Mouse (Mus musculus) left cerebral cortex, postnatal 25 days (tissue): ENCODE measurements around the gene Atp5d. TPM values are rescaled to one million over a fixed set of nuclear protein-coding genes. Genes with fewer than 3 reads are reported as not detected.

Experiments
- DNase-seq, 2 experiments: peaks; one replicate each; pipeline ENCODE4 v3.0.0; 2022; ENCODE audit warnings: low spot score in 2 of 2, mixed read lengths in 1 of 2
- intact Hi-C: fragments of 180-260 bp; cut with DNase I; formaldehyde crosslinking; loops from one replicate; pipeline ENCODE4 v1.15.1; 2025
- total RNA-seq, 2 experiments: library from RNA; stranded (reverse); gene quantifications; 2 replicates each; pipeline ENCODE4 v1.2.3; 2021

The Atp5d gene
- total RNA-seq, 2 experiments from 2014 or later, result 372 to 381 TPM

DNA sequence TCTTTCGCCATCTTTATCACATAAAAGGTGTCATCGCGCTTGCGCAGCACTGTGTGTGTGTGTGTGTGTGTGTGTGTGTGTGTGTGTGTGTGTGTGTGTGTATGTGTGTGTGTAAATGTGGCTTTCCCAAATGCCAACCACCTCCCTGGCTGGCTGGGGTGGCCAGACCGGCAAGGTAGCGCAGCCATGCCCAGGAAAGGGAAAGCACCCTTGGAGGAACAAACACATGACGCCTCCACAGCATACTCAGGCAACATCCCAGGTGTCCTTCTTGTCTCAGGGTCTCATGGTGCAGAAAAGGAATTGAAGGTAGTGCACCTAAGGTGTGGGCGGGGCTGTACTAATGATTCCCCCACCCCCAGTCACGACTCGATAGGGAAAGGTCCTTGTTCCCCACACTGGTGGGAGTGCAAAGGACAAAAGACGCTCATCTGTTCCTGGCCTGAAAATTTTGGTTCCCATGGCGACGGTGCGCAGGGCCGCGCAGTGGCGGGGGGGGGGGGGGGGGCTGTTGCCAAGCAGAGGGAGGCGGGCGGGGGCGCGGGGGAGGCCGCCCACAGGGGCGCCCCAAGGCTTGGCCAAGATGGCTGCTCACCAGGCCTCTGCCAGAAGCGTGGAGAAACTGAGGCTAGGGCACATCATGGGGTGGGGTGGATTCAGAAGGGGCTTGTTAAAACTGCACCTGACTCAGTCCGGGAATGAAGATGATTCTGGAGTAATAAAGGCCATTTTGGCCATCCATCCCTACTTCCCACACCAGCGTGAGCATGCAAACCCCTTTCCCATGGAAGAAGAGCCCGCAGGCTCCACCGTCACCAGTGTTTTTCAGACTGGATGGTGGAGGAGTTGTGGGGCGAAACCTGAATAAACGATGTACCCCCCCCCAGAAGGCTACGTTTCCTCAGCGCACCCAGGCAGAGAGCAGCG is 543 bp upstream of the Atp5d start:
- intact Hi-C loops, result loop anchor here (2.0 kb wide), 2 partner anchors 21 to 153 kb away; partner anchors contain the start of gene Tmem259
- DNase-seq, result peak; percentile 64 to 74

DNA sequence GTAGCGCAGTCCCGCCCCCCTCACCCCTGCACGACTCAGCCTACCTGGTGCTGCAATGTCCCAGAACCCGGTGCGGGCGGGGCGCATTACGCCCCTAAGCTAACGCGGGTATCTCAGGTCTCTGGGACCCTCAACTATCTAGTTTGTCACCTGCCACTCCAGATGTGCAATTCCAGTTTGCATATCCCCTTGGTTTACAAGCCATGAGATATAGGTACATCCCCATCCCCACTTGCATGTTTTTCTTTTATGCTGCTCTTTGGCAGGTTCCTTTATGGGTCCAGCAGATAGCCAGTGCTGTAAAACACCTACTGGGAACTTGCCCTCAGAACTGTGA is 975 bp downstream of the Atp5d start:
- DNase-seq, result no peak
- intact Hi-C loops, result loop anchor here (2.0 kb wide), 1 partner anchor 155 kb away; the partner anchor contains the start of gene Tmem259

- intact Hi-C loops, result loop anchor here (2.0 kb wide), 1 partner anchor 155 kb away; the partner anchor contains the start of gene Tmem259
- peak in 1 of 2 experiments; percentile 1 for DNase-seq
These were observed 1.7 kb downstream of the Atp5d start for GRCm38 (mm10) chr10:80139975-80140665.

DNA sequence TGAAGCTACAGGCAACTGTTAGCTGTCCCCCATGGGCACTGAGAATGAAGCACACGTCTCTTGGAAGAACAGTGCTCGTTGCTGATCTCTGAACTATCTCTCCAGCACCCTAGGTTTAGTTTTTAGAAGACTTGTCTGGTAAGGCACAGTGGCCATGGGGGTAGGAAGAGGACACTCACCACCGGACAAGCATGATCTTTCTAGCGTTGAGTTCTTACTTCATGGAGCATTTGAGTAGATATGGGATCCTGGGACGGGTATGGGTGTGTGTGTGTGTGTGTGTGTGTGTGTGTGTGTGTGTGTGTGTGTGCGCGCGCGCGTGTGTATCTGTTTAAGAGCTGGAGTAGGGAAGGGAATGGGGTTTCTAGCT is 2.2 kb downstream of the Atp5d start, which contains the start of gene Cbarp:
Cbarp (minus strand) TSS at position 170 of the 370 bp plus-strand sequence.
- intact Hi-C loops, result no loop called here
- DNase-seq, result no peak

GRCm38 (mm10) chr10:80141243-80141642 is 2.8 kb downstream of the Atp5d start:
- intact Hi-C loops, result no loop called here
- peak; percentile 97 to 99 for DNase-seq

GRCm38 (mm10) chr10:80141786-80142529 is 3.5 kb downstream of the Atp5d start:
- intact Hi-C loops, result loop anchor here (1.0 kb wide), 1 partner anchor 23 kb away; the partner anchor contains the start of gene Cirbp
- peak; percentile 94 to 99 for DNase-seq

DNA sequence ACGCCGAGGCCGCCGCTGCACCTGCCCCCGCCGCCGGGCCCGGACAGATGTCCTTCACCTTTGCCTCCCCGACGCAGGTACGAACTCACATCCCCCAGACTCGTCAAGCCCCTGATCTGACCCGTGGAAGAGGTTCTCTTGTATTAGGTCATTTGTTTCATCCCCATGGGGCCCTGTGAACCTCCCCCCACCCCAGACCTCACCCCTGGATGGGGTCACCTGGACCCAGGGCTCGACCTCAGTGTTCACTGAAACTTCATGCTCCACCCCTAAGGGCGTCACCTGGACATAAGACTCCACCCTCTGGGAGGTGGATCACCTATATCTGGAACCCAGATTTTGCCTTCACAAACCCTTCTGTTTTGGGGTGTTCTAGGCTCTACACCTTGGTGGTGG is 4.1 kb downstream of the Atp5d start:
- no peak for DNase-seq
- intact Hi-C loops, result loop anchor here (1.0 kb wide), 1 partner anchor 23 kb away; the partner anchor contains the start of gene Cirbp

GRCm38 (mm10) chr10:80143664-80144063 is 5.2 kb downstream of the Atp5d start:
- intact Hi-C loops, result no loop called here
- no peak for DNase-seq

DNA sequence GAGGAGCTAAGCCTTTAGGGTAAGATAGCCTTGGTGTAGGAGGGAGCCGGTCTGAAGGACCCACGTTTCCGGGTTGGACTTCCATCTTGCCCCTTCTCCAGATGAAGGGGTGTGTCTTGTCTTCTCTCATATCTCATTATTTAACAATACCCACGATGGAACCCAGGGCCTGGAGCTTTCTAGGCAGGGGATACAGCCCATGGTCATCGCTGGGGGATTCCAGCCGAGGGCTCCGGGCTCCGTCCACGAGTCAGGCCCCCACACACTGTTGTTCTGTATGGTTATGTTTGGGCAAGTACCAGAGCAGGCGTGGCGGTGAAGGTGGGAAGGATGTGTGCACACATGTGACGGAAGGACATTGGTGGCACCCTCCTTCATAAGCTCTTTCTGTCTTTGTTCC is 5.7 kb downstream of the Atp5d start:
- no peak for DNase-seq
- intact Hi-C loops, result no loop called here

GRCm38 (mm10) chr10:80144864-80145838 is 6.7 kb downstream of the Atp5d start:
- intact Hi-C loops, result no loop called here
- peak in 1 of 2 experiments; percentile 79 for DNase-seq

DNA sequence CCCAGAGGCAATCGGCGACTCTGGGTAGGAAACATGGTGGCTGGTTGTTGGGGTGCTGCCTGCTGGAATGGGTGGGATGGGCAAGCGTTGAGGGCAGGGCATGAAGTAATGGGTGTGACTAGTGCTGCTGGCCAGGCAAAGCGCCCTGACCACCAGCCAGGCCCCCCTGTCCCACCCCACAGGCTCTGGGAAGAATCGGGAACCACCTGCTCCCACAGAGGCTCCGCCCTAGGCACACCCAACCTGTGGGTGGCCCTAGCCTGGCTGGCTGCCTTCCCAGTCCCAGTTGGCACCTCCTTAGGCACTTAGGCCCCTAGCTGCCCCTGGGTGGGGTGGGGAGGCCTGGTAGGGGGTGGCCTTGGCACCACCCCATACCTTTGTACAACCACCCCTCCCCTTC is 7.5 kb downstream of the Atp5d start:
- intact Hi-C loops, result no loop called here
- DNase-seq, result peak in 1 of 2 experiments; percentile 52

GRCm38 (mm10) chr10:80146568-80147011 is 8.2 kb downstream of the Atp5d start:
- DNase-seq, result no peak
- intact Hi-C loops, result no loop called here

GRCm38 (mm10) chr10:80147146-80147718 is 8.8 kb downstream of the Atp5d start:
- no peak for DNase-seq
- intact Hi-C loops, result no loop called here

DNA sequence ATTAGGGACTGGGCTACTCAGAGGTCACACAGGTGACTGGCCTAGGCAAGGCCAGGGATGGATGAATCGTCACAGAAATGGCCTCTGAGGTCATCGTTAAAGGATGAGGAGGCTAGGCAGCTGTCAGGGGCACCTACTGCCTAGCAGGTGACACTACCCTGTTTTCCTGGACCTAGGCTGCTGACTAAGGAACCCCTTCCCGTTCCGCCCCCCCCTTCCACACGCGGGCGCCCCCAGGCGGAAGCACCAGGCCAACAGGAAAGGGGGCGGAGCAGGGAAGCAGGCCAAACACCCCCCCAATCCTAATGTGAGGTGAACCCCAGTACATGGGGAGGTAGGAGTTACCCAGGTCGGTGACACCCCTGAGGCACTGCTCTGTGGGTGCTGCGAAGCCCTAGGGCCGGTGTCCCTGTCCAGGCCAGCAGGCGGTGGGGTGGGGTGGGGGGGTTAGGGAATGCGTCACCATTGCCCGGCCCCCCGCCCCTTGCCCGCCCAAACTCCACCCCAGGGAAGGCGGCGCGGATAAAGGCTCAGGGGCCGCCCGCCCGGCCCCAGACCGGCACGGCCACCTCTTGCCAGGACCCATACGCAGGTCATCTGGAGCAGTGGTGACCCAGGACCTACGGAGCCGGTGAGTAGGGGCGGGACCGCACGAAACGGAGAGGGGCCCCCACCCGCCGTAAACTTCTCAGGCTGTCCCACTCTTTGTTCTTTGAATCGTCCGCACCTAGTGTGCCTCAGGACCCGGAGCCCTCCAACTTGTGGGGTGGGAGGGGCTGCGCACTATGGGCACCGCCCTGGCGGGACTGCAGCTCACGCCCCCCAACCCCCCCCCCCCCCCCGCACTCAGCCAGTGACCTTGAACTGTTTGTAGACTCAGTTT is 9.5 kb downstream of the Atp5d start, which contains the start of gene Midn:
Midn (plus strand) TSS at position 554 of the 883 bp plus-strand sequence.
- DNase-seq, result peak in 1 of 2 experiments; percentile 74
- intact Hi-C loops, result loop anchor here (1.0 kb wide), 1 partner anchor 17 kb away; the partner anchor contains the start of gene Cirbp

GRCm38 (mm10) chr10:80148610-80149290 is 10.3 kb downstream of the Atp5d start:
- intact Hi-C loops, result loop anchor here (1.0 kb wide), 2 partner anchors 9 to 17 kb away; partner anchors contain the start of gene Cirbp
- DNase-seq, result peak; percentile 95
